Mouse (Mus musculus) midbrain, embryonic 11.5 days (tissue): ENCODE data around the gene Stxbp3. TPM values are rescaled to one million over a fixed set of nuclear protein-coding genes. Genes with fewer than 3 reads are reported as not detected.

Experiments
- ATAC-seq: fragments of 200-750 bp; cut with Nextera tagmentation; 2 replicates; pipeline ENCODE4 v1.8.0; 2017; ENCODE audit warnings: moderate TSS enrichment, moderate library complexity; ENCODE audit not compliant: low FRiP score
- DNase-seq: peaks from one replicate; pipeline ENCODE4 v3.0.0; 2015; ENCODE audit warnings: low spot score; ENCODE audit errors: missing footprints
- H3K27ac ChIP-seq: fragments of 300-500 bp; sonication (generic); 2 replicates; pipeline ENCODE4 v1.5.1; 2014; ENCODE audit warnings: low read depth, low read length
- H3K27me3 ChIP-seq: fragments of 300-500 bp; sonication (generic); 2 replicates; pipeline ENCODE4 v1.6.1; 2014; ENCODE audit warnings: mild to moderate bottlenecking, low read length, moderate library complexity, mixed read lengths; ENCODE audit not compliant: control insufficient read depth, insufficient read depth
- H3K36me3 ChIP-seq: fragments of 300-500 bp; sonication (generic); 2 replicates; pipeline ENCODE4 v1.6.1; 2014; ENCODE audit warnings: mild to moderate bottlenecking, low read length, moderate library complexity, mixed read lengths; ENCODE audit not compliant: control insufficient read depth, insufficient read depth
- H3K4me1 ChIP-seq: fragments of 300-500 bp; sonication (generic); 2 replicates; pipeline ENCODE4 v1.6.1; 2014; ENCODE audit warnings: low read length; ENCODE audit not compliant: control insufficient read depth, insufficient read depth
- H3K4me2 ChIP-seq: fragments of 300-500 bp; sonication (generic); 2 replicates; pipeline ENCODE4 v1.6.1; 2014; ENCODE audit warnings: mild to moderate bottlenecking, moderate library complexity
- H3K4me3 ChIP-seq: fragments of 300-500 bp; sonication (generic); 2 replicates; pipeline ENCODE4 v1.5.1; 2014; ENCODE audit warnings: low read depth, low read length
- H3K9ac ChIP-seq: fragments of 300-500 bp; sonication (generic); 2 replicates; pipeline ENCODE4 v1.6.1; 2014; ENCODE audit warnings: low read length
- H3K9me3 ChIP-seq: fragments of 300-500 bp; sonication (generic); 2 replicates; pipeline ENCODE4 v1.6.1; 2016; ENCODE audit warnings: low read length; ENCODE audit not compliant: control insufficient read depth
- WGBS: fragments of 180-500 bp; shearing (Covaris S2); extraction: QIAGEN DNeasy Blood & Tissue Kit; methylation state at CpG from one replicate; pipeline ENCODE4 v1.1.7; 2014; 5-methylcytosine and 5-hydroxymethylcytosine counted together
- polyA plus RNA-seq: library from polyadenylated mRNA; unstranded; fragments of >200 nt; fragmentation: Nextera tagmentation; extraction: Ambion mirVana; gene quantifications from 2 replicates; pipeline ENCODE4 v1.2.1, GENCODE M21; 2014

Stxbp3 gene
- polyA plus RNA-seq, 1 experiment from 2014 or later: 23.7 TPM

GRCm38 (mm10) chr3:108851554-108851953 lies 11.2 kb upstream of the Stxbp3 start:
- Histone ChIP-seq H3K27me3 (no peaks in the 10 kb centered on the region), H3K4me2 (no peak overlapping the region)
- no peak for DNase-seq

GRCm38 (mm10) chr3:108851075-108851474 lies 10.7 kb upstream of the Stxbp3 start:
- Histone ChIP-seq H3K27me3 (no peaks in the 10 kb centered on the region), H3K4me2 (no peak overlapping the region), H3K36me3 (no peaks in the 10 kb centered on the region), H3K9ac (no peak overlapping the region), H3K4me1 (peaks cover under 1% of the 10 kb centered on the region; the same call in 1 of the 2 replicates), H3K27ac (no peak overlapping the region), H3K4me3 (no peak overlapping the region), H3K9me3 (no peaks in the 10 kb centered on the region)
- ATAC-seq (no peak), DNase-seq (peak; percentile 14)
- 96% methylated on average over 2 of the region's 2 CpGs for WGBS

More at GRCm38 (mm10) chr3:108851554-108851953, 11.2 kb upstream of the Stxbp3 start:
- 81% methylated on average over 3 of the region's 3 CpGs for WGBS
- no peaks in the 10 kb centered on the region for H3K36me3 ChIP-seq
- H3K4me1 ChIP-seq: peaks cover 2% of the 10 kb centered on the region; the same call in 1 of the 2 replicates
- no peak overlapping the region for H3K27ac ChIP-seq
- no peak overlapping the region for H3K4me3 ChIP-seq
- H3K9ac ChIP-seq: no peak overlapping the region
- ATAC-seq: no peak
- no peaks in the 10 kb centered on the region for H3K9me3 ChIP-seq

GRCm38 (mm10) chr3:108850506-108850905 lies 10.2 kb upstream of the Stxbp3 start:
- WGBS: 79% methylated on average over 3 of the region's 3 CpGs
- no peak overlapping the region for H3K9ac ChIP-seq
- H3K9me3 ChIP-seq: no peaks in the 10 kb centered on the region
- no peak overlapping the region for H3K4me2 ChIP-seq
- H3K27me3 ChIP-seq: no peaks in the 10 kb centered on the region
- H3K4me3 ChIP-seq: no peak overlapping the region
- no peaks in the 10 kb centered on the region; the same call in 1 of the 2 replicates for H3K4me1 ChIP-seq
- ATAC-seq (no peak), DNase-seq (no peak)
- H3K27ac ChIP-seq: no peak overlapping the region
- H3K36me3 ChIP-seq: no peaks in the 10 kb centered on the region

GRCm38 (mm10) chr3:108846616-108847015 lies 6.3 kb upstream of the Stxbp3 start:
- Histone ChIP-seq H3K4me3 (no peak overlapping the region), H3K4me2 (no peak overlapping the region), H3K9ac (no peak overlapping the region), H3K4me1 (no peaks in the 10 kb centered on the region), H3K9me3 (no peaks in the 10 kb centered on the region), H3K27ac (no peak overlapping the region), H3K27me3 (no peaks in the 10 kb centered on the region), H3K36me3 (no peaks in the 10 kb centered on the region)
- no peak for ATAC-seq
- DNase-seq: no peak
- 71% methylated on average over 3 of the region's 3 CpGs for WGBS

- 87% methylated on average over 5 of the region's 5 CpGs for WGBS
- ATAC-seq (no peak), DNase-seq (peak; percentile 41)
- Histone ChIP-seq H3K9me3 (no peaks in the 10 kb centered on the region), H3K36me3 (no peaks in the 10 kb centered on the region), H3K27ac (no peak overlapping the region), H3K4me3 (no peak overlapping the region), H3K4me1 (peaks cover under 1% of the 10 kb centered on the region; the same call in 1 of the 2 replicates), H3K9ac (no peak overlapping the region), H3K4me2 (no peak overlapping the region), H3K27me3 (no peaks in the 10 kb centered on the region)
Observed at GRCm38 (mm10) chr3:108844521-108844920, 4.2 kb upstream of the Stxbp3 start.

GRCm38 (mm10) chr3:108844026-108844425 lies 3.7 kb upstream of the Stxbp3 start:
- H3K9ac ChIP-seq: no peak overlapping the region
- no peak for DNase-seq
- peaks cover 5% of the 10 kb centered on the region; the same call in 1 of the 2 replicates for H3K4me1 ChIP-seq
- H3K36me3 ChIP-seq: no peaks in the 10 kb centered on the region
- no peak overlapping the region for H3K27ac ChIP-seq
- H3K9me3 ChIP-seq: no peaks in the 10 kb centered on the region
- WGBS: 90% methylated on average over 6 of the region's 6 CpGs
- ATAC-seq: no peak
- no peaks in the 10 kb centered on the region for H3K27me3 ChIP-seq
- no peak overlapping the region for H3K4me2 ChIP-seq
- H3K4me3 ChIP-seq: no peak overlapping the region

GRCm38 (mm10) chr3:108840716-108841054 lies 359 bp upstream of the Stxbp3 start:
- Histone ChIP-seq H3K4me1 (peaks cover 9% of the 10 kb centered on the region; the same call in 1 of the 2 replicates), H3K27me3 (no peaks in the 10 kb centered on the region), H3K9ac (no peak overlapping the region), H3K27ac (no peak overlapping the region), H3K36me3 (no peaks in the 10 kb centered on the region), H3K4me3 (peak overlapping the region; percentile 55; the same call in 1 of the 2 replicates), H3K4me2 (peak overlapping the region; percentile 70; the same call in 1 of the 2 replicates), H3K9me3 (no peaks in the 10 kb centered on the region)
- no peak for DNase-seq
- ATAC-seq: peak; percentile 60
- WGBS: 58% methylated on average over 4 of the region's 4 CpGs

GRCm38 (mm10) chr3:108839647-108839999 lies 703 bp downstream of the Stxbp3 start:
- 17% methylated on average over 8 of the region's 8 CpGs for WGBS
- Histone ChIP-seq H3K27me3 (no peaks in the 10 kb centered on the region), H3K27ac (no peak overlapping the region), H3K9ac (peak overlapping the region; percentile 65), H3K4me3 (peak overlapping the region; percentile 55), H3K9me3 (no peaks in the 10 kb centered on the region), H3K4me1 (peaks cover 9% of the 10 kb centered on the region; the same call in 1 of the 2 replicates), H3K4me2 (peak overlapping the region; percentile 70), H3K36me3 (no peaks in the 10 kb centered on the region)
- ATAC-seq (no peak), DNase-seq (no peak)

GRCm38 (mm10) chr3:108838980-108839379 lies 1.3 kb downstream of the Stxbp3 start:
- DNase-seq: peak; percentile 33
- H3K4me2 ChIP-seq: peak overlapping the region; percentile 70; the same call in 1 of the 2 replicates
- no peaks in the 10 kb centered on the region for H3K27me3 ChIP-seq
- ATAC-seq: no peak
- no peak overlapping the region for H3K9ac ChIP-seq
- H3K9me3 ChIP-seq: no peaks in the 10 kb centered on the region
- H3K4me1 ChIP-seq: peaks cover 9% of the 10 kb centered on the region; the same call in 1 of the 2 replicates
- 91% methylated on average over 7 of the region's 7 CpGs for WGBS
- no peaks in the 10 kb centered on the region for H3K36me3 ChIP-seq
- no peak overlapping the region for H3K27ac ChIP-seq
- no peak overlapping the region for H3K4me3 ChIP-seq
